7 mouse cellular contexts compared by ENCODE assay signal in genomic region chr3:115888310-115889106, GRCm38 (mm10). TPM values are rescaled to one million over a fixed set of nuclear protein-coding genes. Genes with fewer than 3 reads are reported as not detected.
DNase-seq lines count a peak whose midpoint lies in the region; ATAC-seq lines count a peak whose summit lies in the region.

No protein-coding gene starts in this region.

- peaks cover 5% of the 10 kb centered on the region; the same call in 1 of the 2 replicates for H3K4me1 ChIP-seq in midbrain, embryonic 12.5 days

- peak overlapping the region; percentile 79 for H3K27ac ChIP-seq in midbrain, embryonic 12.5 days (replicated peaks)

- ATAC-seq in midbrain, embryonic 12.5 days (ENCODE audit: low FRiP score, low read depth), result peak; percentile 78

- H3K27me3 ChIP-seq in midbrain, embryonic 12.5 days, result no peaks in the 10 kb centered on the region

- H3K9ac ChIP-seq in midbrain, embryonic 12.5 days (replicated peaks), result peak overlapping the region; percentile 78

- peak overlapping the region; percentile 78 for H3K4me2 ChIP-seq in midbrain, embryonic 12.5 days (replicated peaks)

- peak; percentile 27 to 49 for DNase-seq in layer of hippocampus, postnatal 25 days (ENCODE audit: extremely low spot score in 1 of 2, low spot score in 1 of 2)
- DNase-seq in layer of hippocampus, adult 8-10 months (ENCODE audit: low spot score in 2 of 2), result no peak
- DNase-seq in MN1 (ENCODE audit: low spot score), result peak; percentile 18
- DNase-seq in embryo, embryonic 10.5 days (ENCODE audit: low spot score), result peak; percentile 28
- DNase-seq in induced T-regulatory cell, adult 2 months (ENCODE audit: low read depth), result peak; percentile 44
- DNase-seq in layer of hippocampus, adult 11-12 months (ENCODE audit: low spot score), result no peak

- no peaks in the 10 kb centered on the region for H3K9me3 ChIP-seq in midbrain, embryonic 12.5 days

- no peaks in the 10 kb centered on the region for H3K36me3 ChIP-seq in midbrain, embryonic 12.5 days

- peak overlapping the region; percentile 80 for H3K4me3 ChIP-seq in midbrain, embryonic 12.5 days

- 3% methylated on average over 21 of the region's 21 CpGs for WGBS in midbrain, embryonic 12.5 days

RNA-seq across cellular contexts. Expression of gene Dph5, which starts 0.9 kb away (rescaled TPM):
- 10 to 100 TPM; 13.3 to 14.3 TPM for total RNA-seq in layer of hippocampus, postnatal 25 days (2021)
- total RNA-seq in layer of hippocampus, adult 8-10 months (2022), result 10 to 100 TPM; 13.5 to 14.0 (median 13.9) TPM
- polyA plus RNA-seq in midbrain, embryonic 12.5 days (2016; fragmentation: Nextera tagmentation; extraction: Ambion mirVana), result 26.5 and 26.8 TPM in 2 replicates

Comparison
In these comparisons a context has a peak if more than half of its experiments do, and no peak if none do; other contexts are left out.
1. DNase-seq: peak in layer of hippocampus, postnatal 25 days (2 of 2), MN1 (single experiment), embryo, embryonic 10.5 days (single experiment) and induced T-regulatory cell, adult 2 months (single experiment); none in layer of hippocampus, adult 8-10 months (0 of 2) and layer of hippocampus, adult 11-12 months (single experiment).